Mouse (Mus musculus): Measurements from ENCODE around the gene Mnt.

DNA sequence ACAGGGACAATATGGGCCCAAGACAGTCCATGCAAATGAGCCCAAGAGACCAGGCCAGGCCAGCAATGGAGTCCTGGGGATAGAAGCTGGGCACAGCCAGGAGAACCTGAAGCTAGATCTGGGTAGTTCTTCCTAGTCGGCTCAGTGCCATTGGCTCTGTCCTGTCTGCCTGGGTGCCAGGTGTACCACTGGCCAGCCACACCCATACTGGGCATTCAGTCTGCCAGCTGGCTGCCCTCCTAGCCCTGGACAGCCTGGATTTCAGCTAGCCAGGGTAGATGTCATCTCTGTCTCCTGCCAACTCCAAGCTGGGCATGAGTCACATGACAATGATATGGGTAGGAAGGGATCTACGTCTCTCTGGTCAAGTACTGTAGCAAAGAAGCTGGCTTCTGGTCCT lies 36.5 kb downstream of the Mnt start:
- no peak for TF ChIP-seq CTCF (conservative IDR thresholded peaks at IDR 0.05; ENCODE audit: low read length)
- TF ChIP-seq NANOG (IDR thresholded peaks at IDR 0.05; ENCODE audit: borderline replicate concordance, low read length), result no peak
- no peak for TF ChIP-seq POU5F1 (IDR thresholded peaks at IDR 0.05; ENCODE audit: borderline replicate concordance, low read length)

Data from E14TG2a.4 (cell line).